Mouse (Mus musculus) neural tube, embryonic 10.5 days (tissue): ENCODE data around the gene Elovl6.

ENCODE experiments used
- DNase-seq: peaks from one replicate; pipeline ENCODE4 v3.0.0-alpha.2; 2017; ENCODE audit warnings: low spot score; ENCODE audit errors: extremely low spot score

Gene Elovl6

DNA sequence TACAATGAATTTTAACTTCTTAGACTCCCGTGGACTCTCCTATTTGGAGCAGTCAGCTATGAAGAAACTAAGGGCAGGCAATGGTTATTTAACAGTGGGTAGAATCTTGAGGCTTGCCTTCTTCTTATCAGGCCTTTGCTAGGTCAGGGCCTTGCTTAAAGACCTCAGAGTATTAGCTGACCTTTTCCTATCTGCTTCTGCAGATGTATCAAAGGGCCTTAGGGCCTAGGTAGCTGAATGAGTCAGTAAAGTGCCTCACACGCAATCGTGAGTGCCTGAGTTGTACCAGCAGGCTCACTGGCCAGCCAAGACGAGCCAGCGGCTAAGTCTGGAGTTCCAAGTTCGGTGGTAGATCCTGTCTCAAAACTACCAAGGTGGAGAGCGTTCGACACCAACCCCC, 33.3 kb downstream of the Elovl6 start:
- no peak for DNase-seq

DNA sequence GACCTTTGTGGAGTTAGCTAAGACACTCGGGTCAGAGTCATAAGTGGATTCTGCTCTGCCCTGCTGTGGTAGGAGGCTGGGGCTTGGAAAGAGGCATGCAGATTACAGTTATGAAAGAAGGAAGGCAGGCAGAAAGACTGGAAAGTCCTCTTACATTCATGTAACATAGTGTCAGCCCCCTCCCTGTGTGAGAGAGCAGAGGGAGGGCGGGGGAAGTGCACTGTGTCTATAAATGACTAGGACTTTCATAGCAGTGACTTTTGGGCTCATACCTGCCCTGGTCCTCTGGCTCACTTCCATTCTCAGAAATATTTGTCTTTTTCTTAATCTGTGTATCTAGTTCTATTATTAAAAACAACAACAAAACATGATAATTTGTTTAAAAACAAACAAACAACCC, 33.9 kb downstream of the Elovl6 start:
- DNase-seq: no peak

DNA sequence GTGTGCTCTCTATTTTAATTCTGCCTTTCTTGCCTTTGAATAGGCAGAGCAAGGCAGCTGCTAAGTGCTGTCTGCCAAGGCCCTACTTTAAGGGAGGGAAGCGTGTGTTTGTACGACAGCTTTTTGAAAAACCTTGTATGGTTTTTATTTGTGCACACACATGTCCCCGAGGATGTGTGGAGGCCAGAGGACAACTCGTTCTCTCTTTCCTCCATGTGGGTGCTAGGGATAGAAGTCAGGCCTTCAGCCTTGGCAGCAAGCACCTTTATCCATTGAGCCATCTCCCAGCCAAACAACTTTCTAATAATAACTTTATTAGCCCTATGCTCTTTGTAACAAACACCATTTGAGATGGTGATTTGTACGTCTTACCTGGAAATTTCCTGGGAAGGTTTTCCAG, 34.7 kb downstream of the Elovl6 start:
- no peak for DNase-seq

DNA sequence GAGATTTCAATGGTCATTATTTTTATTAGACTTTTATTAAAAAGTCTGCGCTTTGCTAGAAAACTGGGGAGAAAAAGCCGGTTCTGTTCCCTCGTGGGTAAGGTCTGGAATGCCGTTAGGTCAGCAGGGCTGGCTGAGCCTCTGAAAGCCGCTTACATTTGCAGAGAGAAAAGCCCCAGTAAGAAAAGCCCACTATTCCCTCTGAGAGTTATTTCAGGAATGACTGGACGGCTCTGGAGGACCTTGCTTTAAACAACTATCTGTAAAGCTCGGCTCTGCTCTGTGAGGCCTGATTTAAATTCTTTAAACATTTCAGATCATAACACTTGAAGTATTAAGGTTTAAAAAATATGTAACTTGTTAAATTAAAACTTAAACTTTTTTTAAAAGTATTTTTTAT, 36.4 kb downstream of the Elovl6 start:
- no peak for DNase-seq

DNA sequence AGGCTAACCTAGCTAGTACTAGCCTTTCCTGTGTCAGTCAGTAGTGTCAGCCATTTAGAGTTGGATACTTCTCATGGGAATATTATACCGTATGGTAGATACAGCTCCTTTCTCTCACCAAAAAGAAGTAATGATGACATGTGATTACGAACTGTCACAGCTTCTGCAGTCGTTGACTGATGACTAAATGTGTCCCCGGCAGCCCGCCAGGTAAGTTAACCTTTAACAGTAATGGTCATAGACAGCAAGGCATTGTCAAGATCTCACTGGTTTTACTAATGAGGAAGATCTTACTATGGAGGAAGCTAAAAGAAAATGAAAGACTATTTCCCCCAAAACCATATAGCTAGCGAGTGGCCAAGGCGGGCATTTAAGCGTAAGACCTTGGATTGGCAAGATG, 38.8 kb downstream of the Elovl6 start:
- DNase-seq: no peak

DNA sequence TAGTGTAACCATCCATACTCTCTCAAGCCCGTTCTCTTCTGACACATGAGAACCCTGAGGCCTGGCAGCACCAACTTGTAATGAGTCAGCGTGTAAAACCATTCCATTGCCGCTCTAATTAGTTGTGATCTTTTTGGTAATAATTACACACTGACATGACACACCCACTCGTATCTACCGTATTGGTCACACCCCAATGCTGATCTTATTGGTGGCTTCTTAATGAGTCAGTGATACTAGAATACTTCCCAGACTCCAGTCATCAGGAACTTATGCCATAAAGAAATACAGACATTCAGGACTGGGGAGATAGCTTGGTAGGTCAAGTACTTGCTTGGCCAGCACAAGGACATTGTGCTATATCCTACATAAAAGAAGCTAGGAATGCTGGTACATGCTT, 39.5 kb downstream of the Elovl6 start:
- no peak for DNase-seq

DNA sequence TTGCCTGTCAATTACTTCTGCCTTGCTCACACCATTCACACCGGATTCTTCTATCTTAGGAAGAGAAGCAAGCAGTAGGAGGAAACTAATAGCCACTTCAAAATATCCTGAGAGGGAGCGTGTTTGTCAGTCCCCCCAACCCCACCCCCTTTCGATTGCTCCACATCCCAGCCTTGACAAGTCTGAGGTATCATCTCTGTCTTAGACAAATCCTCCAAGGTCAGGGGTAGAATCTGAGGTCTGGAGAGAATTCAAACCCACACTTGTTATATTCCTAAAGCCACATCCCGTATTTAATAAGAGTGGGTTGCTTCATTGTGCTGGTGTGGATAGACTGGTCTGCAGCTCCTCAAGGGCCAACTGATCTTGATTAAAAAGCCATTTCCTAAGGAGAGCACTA, 40.8 kb downstream of the Elovl6 start:
- no peak for DNase-seq

DNA sequence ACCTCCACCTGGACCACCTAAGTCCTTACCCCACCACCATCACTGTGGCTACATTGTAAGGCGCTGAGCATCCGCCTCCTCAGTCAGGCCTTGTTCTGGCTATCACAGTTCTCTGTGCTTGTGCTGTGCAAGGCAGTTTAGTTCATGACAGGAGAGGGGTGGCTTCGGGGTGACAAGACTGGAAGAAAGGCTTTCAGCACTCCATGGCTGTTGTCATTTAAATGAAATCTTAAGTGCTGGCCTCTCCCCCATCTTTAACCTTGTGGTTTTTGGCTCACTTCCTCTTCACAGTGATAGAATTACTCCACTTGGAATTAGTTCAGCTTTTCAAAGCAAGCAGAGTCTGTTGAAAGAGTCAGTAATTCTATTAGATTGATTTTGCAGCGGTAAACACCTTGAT, 41.5 kb downstream of the Elovl6 start:
- DNase-seq: no peak

DNA sequence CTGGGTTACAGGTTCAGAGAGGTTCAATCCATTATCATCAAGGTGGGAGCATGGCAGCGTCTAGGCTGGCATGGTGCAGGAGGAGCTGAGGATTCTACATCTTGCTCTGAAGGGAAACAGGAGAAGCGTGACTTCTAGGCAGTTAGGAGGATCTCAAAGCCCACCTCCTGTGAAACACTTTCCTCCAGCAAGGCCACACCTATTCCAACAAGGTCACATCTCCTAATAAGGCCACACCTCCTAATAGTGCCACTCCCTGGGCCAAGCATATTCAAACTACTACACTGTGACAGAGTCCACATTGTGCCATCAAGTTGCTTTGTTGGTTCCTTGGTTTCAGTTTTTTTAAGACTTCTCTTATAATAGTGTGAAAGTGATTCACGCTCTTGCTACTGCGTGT, 42.9 kb downstream of the Elovl6 start:
- no peak for DNase-seq

DNA sequence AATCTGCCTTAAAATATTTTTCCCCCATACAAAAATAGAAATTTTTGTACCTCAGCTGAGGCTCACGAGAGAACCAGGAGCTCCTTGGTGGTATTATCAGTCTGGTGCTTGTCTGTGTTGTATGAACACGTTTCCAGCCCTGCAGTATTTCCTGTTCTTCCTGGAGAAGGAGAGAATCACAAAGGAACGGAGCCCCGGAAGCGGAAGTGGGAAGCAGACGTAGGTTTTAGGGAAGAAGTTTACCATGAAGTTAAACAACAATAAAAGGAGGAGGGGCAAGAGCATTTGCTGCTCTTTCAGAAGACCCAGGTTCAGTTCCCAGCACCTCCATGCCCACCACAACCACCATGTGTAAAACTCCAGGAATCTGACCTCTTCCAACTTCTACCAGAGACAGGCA, 44.4 kb downstream of the Elovl6 start:
- DNase-seq: no peak

DNA sequence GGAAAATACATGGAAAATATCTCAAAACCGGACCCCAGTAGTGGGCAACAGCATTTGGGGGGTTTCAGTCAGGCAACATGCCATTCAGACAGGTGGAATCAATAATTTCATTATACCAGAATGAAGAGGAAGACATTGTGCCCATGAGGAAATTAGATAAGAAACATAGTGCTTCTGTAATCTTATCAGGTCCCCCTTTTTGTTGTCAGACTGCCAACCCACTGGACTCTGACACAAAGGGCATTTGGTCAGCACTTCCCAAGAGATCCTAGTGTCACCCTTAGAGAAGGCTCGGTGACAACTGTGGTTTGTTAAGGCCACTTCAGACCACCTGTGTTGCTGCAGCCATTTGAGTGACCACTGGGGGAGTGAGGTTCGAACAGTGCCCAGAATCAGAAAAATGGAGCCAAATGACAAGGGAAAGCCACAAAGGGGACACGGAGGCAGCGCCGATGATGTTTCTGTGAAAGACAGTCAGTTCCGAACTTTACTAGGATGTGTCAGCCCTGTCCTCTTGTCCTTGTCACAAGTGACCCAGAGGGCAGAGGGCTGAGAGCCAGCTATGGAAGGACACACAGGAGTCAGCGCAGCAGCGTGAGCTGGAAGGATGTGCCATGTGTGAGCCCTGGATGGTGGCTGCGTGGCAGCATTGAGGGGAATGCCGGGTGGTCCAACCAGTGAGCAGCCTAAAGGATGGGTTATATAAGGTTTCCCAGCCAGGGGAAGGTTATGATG, 46.8 kb downstream of the Elovl6 start:
- no peak for DNase-seq

DNA sequence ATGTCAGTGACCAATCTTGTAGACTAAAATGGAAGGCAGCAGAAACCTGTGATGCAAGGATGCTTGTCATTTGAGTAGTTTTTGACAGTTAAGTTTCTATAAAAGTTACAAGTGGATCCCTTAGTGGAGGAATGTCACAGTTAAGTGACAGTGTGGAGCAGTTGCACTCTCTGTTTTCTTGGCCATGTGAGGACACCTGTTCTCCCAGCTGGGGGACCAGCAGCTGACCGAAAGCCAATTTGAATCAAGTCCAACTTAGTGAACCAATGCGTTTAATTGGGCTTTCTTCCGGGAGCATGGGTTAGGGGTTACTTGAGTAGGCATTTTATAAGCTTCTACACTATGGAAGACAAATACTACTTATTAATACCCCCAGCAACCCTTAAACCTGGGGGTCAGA, 48.9 kb downstream of the Elovl6 start:
- DNase-seq: no peak

DNA sequence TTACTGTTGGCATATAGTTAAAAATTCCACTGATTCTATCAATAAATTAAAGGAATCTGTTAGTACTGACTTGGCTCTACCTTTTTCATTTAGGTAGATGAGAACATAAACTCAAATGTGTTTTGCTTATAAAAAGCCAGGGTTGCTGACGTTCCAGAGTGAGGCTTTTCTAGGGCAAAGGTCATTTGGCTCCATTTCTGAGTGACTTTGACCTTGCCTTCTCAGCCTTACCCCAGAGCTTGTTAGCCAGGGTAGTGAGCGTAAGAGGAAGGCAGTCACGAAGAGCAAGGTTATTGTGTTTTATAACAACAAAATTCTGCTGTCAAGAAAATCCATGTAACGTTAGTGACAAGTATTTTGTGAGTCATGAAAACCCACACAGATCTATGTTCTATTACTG, 50.3 kb downstream of the Elovl6 start:
- DNase-seq: no peak

DNA sequence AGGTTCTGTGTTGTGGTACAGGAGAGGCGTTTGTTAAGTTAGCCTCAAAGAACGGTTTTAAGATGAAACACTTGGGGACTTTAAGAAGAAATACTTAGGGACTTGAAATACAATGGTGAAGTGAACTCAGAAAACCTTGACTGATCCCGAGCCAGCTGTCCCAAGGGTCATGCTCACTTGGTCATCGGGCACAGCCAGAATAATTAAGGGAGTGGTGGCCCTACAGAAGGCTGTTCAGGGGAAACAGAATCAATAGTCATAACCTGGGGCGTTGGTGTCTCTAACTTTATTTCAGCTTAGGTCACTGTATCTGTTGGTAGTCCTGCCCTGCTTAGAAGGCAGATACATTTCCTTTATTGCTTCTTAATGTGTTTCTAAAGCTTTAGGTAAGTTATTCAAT, 51.1 kb downstream of the Elovl6 start:
- DNase-seq: no peak

DNA sequence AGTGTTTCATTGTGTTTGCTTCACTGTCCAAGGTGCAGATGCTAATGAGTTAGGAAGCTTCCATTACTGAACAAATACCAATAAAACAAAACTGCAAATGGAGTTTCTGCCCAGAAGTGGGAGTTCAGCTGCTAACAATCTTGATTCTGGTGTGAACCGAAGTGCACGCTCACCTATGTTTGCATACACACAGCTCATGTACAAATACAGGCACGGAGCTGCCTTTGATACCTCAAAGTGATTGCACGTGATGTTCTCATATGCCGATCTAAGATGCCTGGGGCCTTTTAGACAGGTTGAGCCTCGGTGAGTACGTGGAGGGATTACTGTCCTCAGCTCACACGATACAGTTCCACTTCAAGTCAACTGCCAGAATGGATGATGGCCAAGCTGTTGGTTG, 55.8 kb downstream of the Elovl6 start:
- no peak for DNase-seq

DNA sequence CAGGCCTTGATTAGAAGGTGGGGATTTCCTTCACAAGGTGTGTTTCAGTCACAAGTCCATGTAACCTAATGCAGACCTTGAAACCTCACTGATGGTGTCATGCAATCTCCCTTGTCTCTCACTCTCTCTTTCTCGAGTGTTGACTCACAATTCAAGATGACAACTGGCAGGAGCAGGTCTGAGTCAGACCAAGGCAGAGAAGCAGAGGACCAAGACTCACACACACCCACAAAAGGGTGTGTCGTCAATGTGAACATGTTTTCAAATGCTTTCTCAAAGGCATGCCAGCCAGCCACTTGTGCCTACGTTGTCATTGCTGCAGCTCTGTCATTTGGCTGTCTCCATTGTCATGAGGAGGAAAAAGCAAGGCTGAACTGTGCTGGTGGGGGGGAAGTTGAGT, 56.6 kb downstream of the Elovl6 start:
- no peak for DNase-seq

DNA sequence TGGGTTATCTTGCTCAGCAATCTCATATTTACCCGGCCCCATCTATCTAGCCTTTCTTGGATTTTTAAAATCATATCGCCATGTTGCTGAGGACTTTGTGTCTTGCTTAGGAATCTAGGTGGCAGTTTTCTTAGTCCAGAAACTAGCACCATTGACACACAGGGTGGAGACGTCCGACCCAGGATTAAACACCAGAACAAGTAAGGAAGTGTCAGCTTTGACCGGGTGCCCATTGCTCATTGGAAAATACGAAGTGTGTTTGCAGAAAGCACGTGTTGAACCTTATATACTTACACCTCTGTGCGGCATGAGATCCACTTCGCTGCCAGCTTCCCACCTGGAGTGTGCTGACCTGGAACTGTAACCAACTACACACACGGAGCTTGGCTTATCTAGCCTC, 57.5 kb downstream of the Elovl6 start:
- DNase-seq: no peak

DNA sequence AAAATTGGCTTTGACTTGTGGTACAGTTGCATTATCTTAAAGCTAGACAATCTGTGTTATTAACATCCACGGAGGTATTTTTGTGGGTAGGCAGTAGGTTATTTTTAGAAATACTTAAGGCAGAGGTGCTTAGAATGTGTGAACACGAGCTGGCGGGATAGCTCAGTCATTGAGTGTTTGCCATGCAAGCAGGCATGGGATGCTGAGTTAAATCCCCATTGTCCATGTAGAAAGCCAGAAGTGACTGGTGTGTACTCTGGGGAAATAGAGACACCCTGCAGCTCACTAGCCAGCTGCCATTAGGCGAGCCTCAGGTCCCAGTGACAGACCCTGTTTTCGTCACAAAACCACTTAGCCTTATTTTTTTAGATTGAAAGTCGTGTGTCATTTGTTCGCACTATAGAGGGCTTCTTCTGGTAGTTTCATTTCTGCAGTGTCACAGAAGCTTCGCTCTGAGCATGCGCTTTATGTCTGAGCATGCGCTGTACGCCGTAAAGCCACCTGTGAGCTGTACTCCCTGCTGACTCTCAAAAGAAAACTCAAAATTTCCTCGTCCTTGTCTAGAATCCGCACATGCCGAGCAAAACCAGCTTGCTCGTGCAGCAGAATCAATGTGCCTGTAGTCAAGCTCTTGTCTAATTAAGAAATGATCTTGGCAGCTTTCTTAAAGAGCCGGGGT, 58.5 kb downstream of the Elovl6 start:
- no peak for DNase-seq

DNA sequence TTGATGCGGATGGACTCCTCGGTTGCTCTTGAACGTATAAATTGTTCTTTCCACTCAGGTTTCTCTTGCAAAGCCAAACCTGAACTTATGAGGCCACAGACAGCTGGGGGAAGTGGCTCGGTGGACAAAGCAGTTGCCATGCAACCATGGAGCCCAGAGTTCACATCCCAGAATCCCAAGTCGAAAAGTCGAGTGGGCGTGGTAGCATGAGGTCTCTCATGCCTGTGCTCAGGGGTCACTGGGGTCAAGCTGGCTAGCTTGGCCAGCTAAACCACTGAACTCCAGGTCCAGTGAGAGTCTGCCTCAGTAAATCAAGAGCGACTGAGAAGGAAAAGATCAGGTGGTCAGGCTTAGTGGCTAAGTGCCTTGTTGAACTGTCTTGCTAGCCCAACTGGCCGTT, 59.1 kb downstream of the Elovl6 start:
- no peak for DNase-seq

DNA sequence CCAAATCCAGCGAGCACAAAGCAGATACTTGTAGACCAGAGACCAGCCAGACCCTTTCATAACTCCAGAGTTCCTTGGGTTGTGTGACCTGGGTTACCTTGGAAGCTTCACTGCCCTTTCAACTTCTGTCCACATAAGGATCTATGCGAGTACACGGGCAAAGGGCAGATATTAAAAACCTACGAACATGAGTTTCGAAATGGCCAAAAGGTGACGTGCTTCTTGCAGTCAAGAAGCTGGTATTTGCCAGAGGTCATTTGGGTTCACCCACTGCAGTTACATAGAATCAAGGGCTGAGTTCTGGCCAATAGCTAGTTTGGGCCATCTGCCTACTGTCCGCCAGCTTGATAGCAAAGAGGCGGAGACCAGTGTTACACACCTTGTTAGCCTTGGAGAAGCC, 59.6 kb downstream of the Elovl6 start:
- DNase-seq: no peak

DNA sequence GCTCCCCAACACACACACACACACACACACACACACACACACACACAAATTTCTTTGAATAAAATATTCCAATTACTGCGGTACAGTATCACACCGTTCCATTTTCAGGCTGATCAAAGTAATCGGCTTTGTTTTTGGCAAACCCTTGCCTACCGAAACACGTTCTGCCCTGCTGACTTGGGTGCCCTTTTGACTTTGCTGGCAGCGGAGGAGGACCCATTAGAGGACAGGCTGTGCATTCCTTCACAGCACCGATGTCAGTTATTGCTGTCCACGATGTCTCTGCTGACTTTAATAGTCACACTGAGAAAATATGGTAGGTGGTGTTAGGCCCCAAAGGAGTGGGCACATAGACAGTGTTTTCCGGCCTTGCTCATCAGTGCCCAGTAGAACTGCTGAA, 60.8 kb downstream of the Elovl6 start:
- DNase-seq: no peak

DNA sequence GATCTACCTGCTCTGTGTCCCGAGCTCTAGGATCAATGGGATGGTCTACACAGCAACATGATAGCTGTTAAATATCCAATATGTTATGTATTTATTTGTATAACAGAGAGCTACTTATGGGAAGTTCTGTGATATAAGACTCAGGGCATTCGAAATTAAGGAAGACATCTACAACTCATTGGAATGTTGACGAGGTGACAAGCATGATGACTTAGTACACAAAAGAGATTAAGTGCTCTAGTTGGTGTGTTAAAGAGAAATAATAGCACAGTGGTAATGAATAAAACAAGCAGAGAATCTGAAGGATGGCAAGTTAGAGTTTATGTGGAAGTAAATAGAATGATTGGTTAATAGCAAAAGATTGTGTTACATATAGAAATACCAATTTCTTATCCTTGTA, 61.6 kb downstream of the Elovl6 start:
- no peak for DNase-seq

DNA sequence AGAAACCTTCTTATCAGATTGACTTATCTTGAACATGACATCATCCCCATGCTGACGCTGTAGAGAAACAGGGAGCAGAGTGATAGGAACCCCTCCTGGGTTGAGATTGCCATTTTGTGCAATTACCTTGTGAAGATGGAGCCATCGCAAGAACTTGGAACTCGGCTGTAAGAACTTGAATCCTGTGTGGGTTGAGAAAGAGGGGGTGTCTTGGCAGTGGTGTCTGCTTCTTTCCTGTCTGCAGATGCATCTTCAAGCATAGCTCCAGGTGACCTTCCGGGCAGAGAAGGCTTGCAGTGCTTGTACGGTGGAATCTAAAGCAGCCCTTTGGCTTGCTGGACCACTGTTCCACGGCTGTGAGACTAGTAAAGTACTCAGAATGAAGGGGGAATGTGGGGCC, 63.9 kb downstream of the Elovl6 start:
- no peak for DNase-seq
